Mouse (Mus musculus): ENCODE results near the gene Ccdc117. TPM values are rescaled to one million over a fixed set of nuclear protein-coding genes. Genes with fewer than 3 reads are reported as not detected.
"Not testable (repeated sequence)": the region's sequence is repeated elsewhere in the genome, so short reads cannot be mapped to it uniquely, and the experiment has no call there.

The Ccdc117 gene
- total and polyA plus RNA-seq, 3 experiments = 6.0 to 25.6 (median 21.7) TPM

DNA sequence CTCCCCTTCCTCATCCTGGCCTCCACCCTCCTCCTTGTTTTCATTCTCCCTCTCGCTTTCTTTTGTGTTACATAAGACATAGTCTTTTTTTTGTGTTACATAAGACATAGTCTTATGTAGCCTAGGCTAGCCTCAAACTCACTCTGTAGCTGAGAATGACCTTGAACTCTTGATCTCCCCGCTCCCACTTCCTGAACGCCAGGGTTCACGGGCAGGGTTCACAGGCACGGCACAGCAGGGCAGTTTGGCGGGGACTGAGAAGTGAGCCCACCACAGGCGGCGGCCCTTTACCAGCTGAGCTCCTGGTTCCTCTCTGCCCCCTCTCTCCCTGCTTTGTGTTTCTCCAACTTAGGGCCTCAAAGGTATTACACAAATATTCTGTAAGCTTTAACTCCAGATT lies 29.0 kb downstream of the Ccdc117 start:
- TF ChIP-seq EP300 (IDR thresholded peaks at IDR 0.05; ENCODE audit: insufficient read depth, low read depth, low read length) (no peak), POLR2A (IDR thresholded peaks at IDR 0.05; ENCODE audit: insufficient read depth, low read depth, low read length) (no peak), CTCF (IDR thresholded peaks at IDR 0.05) (no peak)
- no peak overlapping the region for H3K27ac ChIP-seq
- H3K27me3 ChIP-seq (ENCODE audit: control insufficient read depth, insufficient read depth, low read length) = no peaks in the 10 kb centered on the region
- DNase-seq = no peak
- no peak overlapping the region for H3K4me3 ChIP-seq
- H3K4me1 ChIP-seq (ENCODE audit: control insufficient read depth, insufficient read depth, low read length) = no peaks in the 10 kb centered on the region
- intact Hi-C loops (cut with DNase I) = no loop called here
- 89% methylated on average over 8 of the region's 8 CpGs for WGBS
- no peaks in the 10 kb centered on the region for H3K36me3 ChIP-seq (ENCODE audit: control insufficient read depth, insufficient read depth, low read length)
- no peak overlapping the region for H3K9ac ChIP-seq (ENCODE audit: low read depth, low read length)
- no peaks in the 10 kb centered on the region for H3K79me2 ChIP-seq (replicated peaks; ENCODE audit: control insufficient read depth, insufficient read depth, low read length)

DNA sequence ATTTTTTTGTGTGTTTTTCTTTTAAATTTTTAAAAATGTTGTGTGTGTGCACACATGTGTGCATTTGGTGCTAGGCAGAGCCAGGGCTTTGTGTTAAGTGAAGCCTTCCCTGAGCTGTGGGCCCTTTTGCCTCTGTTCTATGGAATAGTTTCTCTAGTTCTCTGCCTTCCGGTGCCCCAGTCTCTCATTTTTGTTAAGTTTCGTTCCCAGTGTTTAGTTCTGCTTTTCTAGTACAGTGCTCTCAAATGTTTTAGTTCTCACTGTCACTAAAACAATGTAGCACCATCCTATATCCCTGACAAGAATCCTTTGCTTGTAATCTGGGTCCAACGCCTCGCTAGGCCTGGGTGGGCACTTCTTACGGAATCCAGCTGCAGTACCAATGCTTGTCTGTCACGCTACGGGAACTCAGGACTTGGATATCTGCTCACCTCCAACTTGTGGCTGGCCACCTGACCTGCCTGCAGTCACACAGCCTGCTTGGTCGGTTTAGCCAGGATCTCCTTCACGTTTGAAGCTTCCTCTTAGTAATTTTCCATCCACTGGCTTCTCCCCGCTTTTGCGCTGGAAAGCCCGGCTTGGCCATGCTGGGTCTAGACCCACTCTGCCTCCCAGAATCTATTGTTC lies 29.8 kb downstream of the Ccdc117 start:
- Histone ChIP-seq H3K27me3 (ENCODE audit: control insufficient read depth, insufficient read depth, low read length) (no peaks in the 10 kb centered on the region), H3K4me3 (no peak overlapping the region), H3K4me1 (ENCODE audit: control insufficient read depth, insufficient read depth, low read length) (no peaks in the 10 kb centered on the region), H3K36me3 (ENCODE audit: control insufficient read depth, insufficient read depth, low read length) (no peaks in the 10 kb centered on the region), H3K79me2 (replicated peaks; ENCODE audit: control insufficient read depth, insufficient read depth, low read length) (no peaks in the 10 kb centered on the region), H3K9ac (ENCODE audit: low read depth, low read length) (no peak overlapping the region), H3K27ac (no peak overlapping the region)
- TF ChIP-seq POLR2A (IDR thresholded peaks at IDR 0.05; ENCODE audit: insufficient read depth, low read depth, low read length) (no peak), EP300 (IDR thresholded peaks at IDR 0.05; ENCODE audit: insufficient read depth, low read depth, low read length) (no peak), CTCF (IDR thresholded peaks at IDR 0.05) (no peak)
- intact Hi-C loops (cut with DNase I) = no loop called here
- WGBS = 77% methylated on average over 12 of the region's 12 CpGs
- DNase-seq = peak in 1 of 2 experiments; percentile 36

DNA sequence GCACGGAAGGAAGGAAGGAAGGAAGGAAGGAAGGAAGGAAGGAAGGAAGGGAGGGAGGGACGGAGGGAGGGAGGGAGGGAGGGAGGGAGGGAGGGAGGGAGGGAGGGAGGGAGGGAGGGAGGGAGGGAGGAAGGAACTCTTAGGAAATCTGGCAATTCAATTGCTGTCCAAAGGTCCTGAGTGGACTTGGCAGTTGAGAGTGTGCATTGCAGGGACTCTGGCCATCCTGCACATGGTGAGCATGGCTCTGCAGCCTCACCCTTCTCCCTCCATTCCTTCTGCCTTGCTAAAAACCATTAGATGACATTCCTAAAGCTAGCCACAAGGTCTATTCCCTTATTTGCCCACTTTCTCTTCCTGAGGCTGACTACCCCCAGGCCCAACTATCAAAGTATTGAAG lies 31.3 kb downstream of the Ccdc117 start:
- H3K27ac ChIP-seq; H3K9ac ChIP-seq (ENCODE audit: low read depth, low read length); H3K4me1 ChIP-seq (ENCODE audit: control insufficient read depth, insufficient read depth, low read length); H3K4me3 ChIP-seq; intact Hi-C loops (cut with DNase I); H3K79me2 ChIP-seq (replicated peaks; ENCODE audit: control insufficient read depth, insufficient read depth, low read length); DNase-seq; H3K36me3 ChIP-seq (ENCODE audit: control insufficient read depth, insufficient read depth, low read length); H3K27me3 ChIP-seq (ENCODE audit: control insufficient read depth, insufficient read depth, low read length): not testable (repeated sequence)
- 70% methylated on average over 1 of the region's 2 CpGs for WGBS

DNA sequence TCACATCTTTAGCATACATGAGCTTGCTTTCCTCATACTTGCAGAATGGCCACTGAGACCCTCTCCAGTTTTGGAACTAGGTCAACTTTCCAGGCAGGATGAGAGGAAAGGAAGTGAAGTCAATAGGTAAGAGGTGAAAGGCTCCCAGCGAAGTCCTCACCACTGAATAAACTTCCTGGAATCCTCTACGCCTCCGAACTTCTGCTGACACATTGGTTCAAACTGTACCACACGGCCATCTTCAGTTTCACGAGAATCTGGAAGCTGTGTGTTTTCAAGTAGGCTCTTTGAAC lies 31.9 kb downstream of the Ccdc117 start:
- H3K36me3 ChIP-seq (ENCODE audit: control insufficient read depth, insufficient read depth, low read length) = no peaks in the 10 kb centered on the region
- H3K79me2 ChIP-seq (replicated peaks; ENCODE audit: control insufficient read depth, insufficient read depth, low read length) = no peaks in the 10 kb centered on the region
- DNase-seq = no peak
- no peaks in the 10 kb centered on the region for H3K4me1 ChIP-seq (ENCODE audit: control insufficient read depth, insufficient read depth, low read length)
- H3K27ac ChIP-seq = no peak overlapping the region
- TF ChIP-seq EP300 (IDR thresholded peaks at IDR 0.05; ENCODE audit: insufficient read depth, low read depth, low read length) (no peak), CTCF (IDR thresholded peaks at IDR 0.05) (no peak), POLR2A (IDR thresholded peaks at IDR 0.05; ENCODE audit: insufficient read depth, low read depth, low read length) (no peak)
- H3K9ac ChIP-seq (ENCODE audit: low read depth, low read length) = no peak overlapping the region
- intact Hi-C loops (cut with DNase I) = no loop called here
- 34% methylated on average over 5 of the region's 5 CpGs for WGBS
- no peaks in the 10 kb centered on the region for H3K27me3 ChIP-seq (ENCODE audit: control insufficient read depth, insufficient read depth, low read length)
- H3K4me3 ChIP-seq = no peak overlapping the region

DNA sequence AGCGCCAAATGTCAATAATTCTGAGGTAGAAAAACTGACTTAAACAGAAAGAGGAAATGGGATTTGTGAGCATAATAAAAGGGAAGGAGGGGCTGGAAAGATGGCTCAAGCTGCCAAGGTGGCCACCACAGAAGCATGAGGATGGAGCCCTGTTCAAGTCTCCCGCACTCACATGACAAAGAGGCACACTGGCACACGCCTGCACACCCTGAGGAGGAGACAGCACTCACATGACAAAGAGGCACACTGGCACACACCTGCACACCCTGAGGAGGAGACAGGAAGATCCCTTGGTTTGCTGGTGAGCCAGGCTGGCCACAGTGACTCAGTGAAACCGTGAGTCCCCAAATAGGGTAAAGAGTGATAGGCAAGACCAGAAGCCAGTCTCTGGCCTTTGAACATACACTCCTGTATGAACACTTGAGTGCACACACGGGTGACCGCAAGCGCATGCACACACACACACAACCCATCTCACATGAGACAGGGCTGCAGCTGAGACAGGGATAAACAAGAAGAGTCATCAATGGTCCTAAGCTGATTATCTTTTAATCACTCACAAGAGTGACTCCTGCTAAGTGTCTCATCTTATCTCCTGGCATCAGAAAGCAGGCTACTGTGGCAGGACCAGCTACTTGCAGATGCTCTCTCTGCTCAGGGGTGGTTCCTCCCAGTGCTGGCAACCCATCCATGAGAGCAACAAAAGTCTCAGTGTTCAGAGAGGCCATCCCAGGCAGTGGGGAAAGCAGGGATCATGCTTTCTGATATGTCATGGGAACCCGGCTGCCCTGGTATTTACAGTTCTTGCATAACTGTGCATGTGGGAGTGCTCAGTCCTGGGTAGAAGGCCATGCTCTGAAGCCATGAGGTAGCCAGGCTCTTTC lies 32.5 kb downstream of the Ccdc117 start:
- Histone ChIP-seq H3K9ac (ENCODE audit: low read depth, low read length) (no peak overlapping the region), H3K4me1 (ENCODE audit: control insufficient read depth, insufficient read depth, low read length) (no peaks in the 10 kb centered on the region), H3K27ac (no peak overlapping the region), H3K36me3 (ENCODE audit: control insufficient read depth, insufficient read depth, low read length) (no peaks in the 10 kb centered on the region), H3K79me2 (replicated peaks; ENCODE audit: control insufficient read depth, insufficient read depth, low read length) (no peaks in the 10 kb centered on the region), H3K4me3 (no peak overlapping the region), H3K27me3 (ENCODE audit: control insufficient read depth, insufficient read depth, low read length) (no peaks in the 10 kb centered on the region)
- 71% methylated on average over 8 of the region's 8 CpGs for WGBS
- TF ChIP-seq POLR2A (IDR thresholded peaks at IDR 0.05; ENCODE audit: insufficient read depth, low read depth, low read length) (no peak), EP300 (IDR thresholded peaks at IDR 0.05; ENCODE audit: insufficient read depth, low read depth, low read length) (no peak), CTCF (IDR thresholded peaks at IDR 0.05) (no peak)
- intact Hi-C loops (cut with DNase I) = no loop called here
- no peak for DNase-seq

DNA sequence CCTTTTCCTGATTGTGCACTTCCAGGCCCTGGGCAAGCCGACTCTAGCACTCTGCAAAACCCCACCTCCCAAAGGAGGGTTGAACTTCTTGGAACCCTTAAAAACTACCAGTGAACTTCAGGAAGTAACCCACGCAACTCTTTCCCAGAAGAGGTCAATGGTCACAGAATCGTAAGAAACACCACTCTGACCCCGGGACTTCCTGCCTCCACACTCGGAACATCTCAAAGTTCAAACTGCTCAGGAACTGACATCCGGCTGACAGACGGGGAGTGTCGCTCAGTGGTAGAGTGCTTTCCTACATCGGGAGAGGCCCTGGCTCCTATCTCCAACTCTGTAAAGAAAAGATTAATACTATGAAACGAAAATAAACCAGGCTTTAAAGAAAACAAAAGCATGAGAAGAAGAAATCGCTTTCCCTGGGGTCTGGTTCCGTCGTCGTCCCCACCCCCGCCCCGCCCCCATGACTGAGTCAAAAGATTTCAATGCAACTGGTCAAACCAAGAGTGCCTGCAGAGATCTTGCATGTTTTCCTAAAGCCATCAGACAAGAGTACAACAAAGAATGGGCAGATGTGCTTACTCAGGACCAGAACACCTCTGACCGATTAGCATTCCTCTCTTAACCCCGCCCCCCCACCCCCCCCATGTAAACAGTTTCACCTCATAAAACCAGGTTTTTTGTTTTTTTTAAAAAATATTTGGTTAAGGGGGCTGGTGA lies 36.0 kb downstream of the Ccdc117 start:
- intact Hi-C loops (cut with DNase I) = no loop called here
- H3K4me3 ChIP-seq = peak overlapping the region; percentile 44
- H3K27ac ChIP-seq = peak overlapping the region; percentile 75
- DNase-seq = peak; percentile 49 to 65
- H3K4me1 ChIP-seq (ENCODE audit: control insufficient read depth, insufficient read depth, low read length) = no peaks in the 10 kb centered on the region
- TF ChIP-seq CTCF (IDR thresholded peaks at IDR 0.05) = no peak
- TF ChIP-seq POLR2A (IDR thresholded peaks at IDR 0.05; ENCODE audit: insufficient read depth, low read depth, low read length) = peak; percentile 58
- H3K27me3 ChIP-seq (ENCODE audit: control insufficient read depth, insufficient read depth, low read length) = no peaks in the 10 kb centered on the region
- H3K79me2 ChIP-seq (replicated peaks; ENCODE audit: control insufficient read depth, insufficient read depth, low read length) = no peaks in the 10 kb centered on the region
- peak overlapping the region; percentile 24; the same call in 1 of the 2 replicates for H3K9ac ChIP-seq (ENCODE audit: low read depth, low read length)
- no peaks in the 10 kb centered on the region for H3K36me3 ChIP-seq (ENCODE audit: control insufficient read depth, insufficient read depth, low read length)
- WGBS = 11% methylated on average over 18 of the region's 18 CpGs

All from heart, adult 2 months (tissue).